Mouse (Mus musculus): Measurements from ENCODE around the gene Mme. TPM values are rescaled to one million over a fixed set of nuclear protein-coding genes. Genes with fewer than 3 reads are reported as not detected.
A peak's percentile ranks its signal among the peaks of the same experiment; 100 is the strongest.

Mme gene
- polyA plus RNA-seq, 1 experiment from 2014 or later: 53.0 TPM

GRCm38 (mm10) chr3:63243721-63244120, 2.4 kb downstream of the Mme start:
- no peak for ATAC-seq
- H3K9me3 ChIP-seq (ENCODE audit: control insufficient read depth): no peaks in the 10 kb centered on the region
- H3K4me3 ChIP-seq (ENCODE audit: low read depth, low read length): no peak overlapping the region
- H3K27ac ChIP-seq (ENCODE audit: low read depth, low read length): no peak overlapping the region
- H3K4me2 ChIP-seq (replicated peaks; ENCODE audit: low read depth): no peak overlapping the region
- H3K9ac ChIP-seq (ENCODE audit: low read depth, low read length): no peak overlapping the region
- no peaks in the 10 kb centered on the region for H3K36me3 ChIP-seq (ENCODE audit: control insufficient read depth, insufficient read depth)
- TF ChIP-seq CTCF (IDR thresholded peaks at IDR 0.05; ENCODE audit: low read depth): no peak
- H3K27me3 ChIP-seq (replicated peaks; ENCODE audit: control insufficient read depth, insufficient read depth, low read length): no peaks in the 10 kb centered on the region
- H3K4me1 ChIP-seq (replicated peaks; ENCODE audit: control insufficient read depth, insufficient read depth, low read length): no peaks in the 10 kb centered on the region

GRCm38 (mm10) chr3:63272091-63272490, 30.8 kb downstream of the Mme start:
- Histone ChIP-seq H3K9me3 (ENCODE audit: control insufficient read depth) (no peaks in the 10 kb centered on the region), H3K4me2 (replicated peaks; ENCODE audit: low read depth) (no peak overlapping the region), H3K27ac (ENCODE audit: low read depth, low read length) (no peak overlapping the region), H3K4me3 (ENCODE audit: low read depth, low read length) (no peak overlapping the region), H3K36me3 (ENCODE audit: control insufficient read depth, insufficient read depth) (no peaks in the 10 kb centered on the region), H3K27me3 (replicated peaks; ENCODE audit: control insufficient read depth, insufficient read depth, low read length) (no peaks in the 10 kb centered on the region), H3K4me1 (replicated peaks; ENCODE audit: control insufficient read depth, insufficient read depth, low read length) (no peaks in the 10 kb centered on the region), H3K9ac (ENCODE audit: low read depth, low read length) (no peak overlapping the region)
- TF ChIP-seq CTCF (IDR thresholded peaks at IDR 0.05; ENCODE audit: low read depth): no peak
- ATAC-seq: no peak
- WGBS: 85% methylated on average over 2 of the region's 2 CpGs

DNA sequence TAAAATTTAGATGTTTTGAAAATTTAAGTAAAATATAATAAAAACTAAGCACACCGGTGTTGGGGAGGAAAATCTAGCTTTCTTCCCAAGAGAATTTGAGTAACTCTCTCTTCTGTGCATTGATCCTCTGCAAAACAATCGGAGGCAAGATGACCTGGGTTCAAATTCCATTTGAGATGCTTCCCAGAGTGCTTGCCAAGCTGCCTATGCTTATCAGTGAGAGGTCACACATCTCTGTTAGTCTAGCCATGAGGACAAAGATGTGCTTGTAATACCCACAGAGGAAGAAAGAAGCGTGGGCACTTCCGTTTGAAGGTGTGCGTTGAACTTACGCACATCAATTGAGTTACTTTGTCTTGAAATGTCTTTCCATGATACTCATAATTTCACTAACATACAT, 53.0 kb downstream of the Mme start:
- Histone ChIP-seq H3K9me3 (ENCODE audit: control insufficient read depth) (no peaks in the 10 kb centered on the region), H3K4me2 (replicated peaks; ENCODE audit: low read depth) (no peak overlapping the region), H3K9ac (ENCODE audit: low read depth, low read length) (no peak overlapping the region), H3K4me3 (ENCODE audit: low read depth, low read length) (no peak overlapping the region), H3K27me3 (replicated peaks; ENCODE audit: control insufficient read depth, insufficient read depth, low read length) (no peaks in the 10 kb centered on the region), H3K27ac (ENCODE audit: low read depth, low read length) (no peak overlapping the region), H3K4me1 (replicated peaks; ENCODE audit: control insufficient read depth, insufficient read depth, low read length) (peaks cover 6% of the 10 kb centered on the region; the same call in 1 of the 2 replicates), H3K36me3 (ENCODE audit: control insufficient read depth, insufficient read depth) (no peaks in the 10 kb centered on the region)
- 58% methylated on average over 6 of the region's 6 CpGs for WGBS
- no peak for TF ChIP-seq CTCF (IDR thresholded peaks at IDR 0.05; ENCODE audit: low read depth)
- no peak for ATAC-seq

GRCm38 (mm10) chr3:63294791-63295190, 53.5 kb downstream of the Mme start:
- ATAC-seq: no peak
- Histone ChIP-seq H3K4me2 (replicated peaks; ENCODE audit: low read depth) (peak overlapping the region; percentile 98), H3K9ac (ENCODE audit: low read depth, low read length) (no peak overlapping the region), H3K4me3 (ENCODE audit: low read depth, low read length) (peak overlapping the region; percentile 69), H3K27ac (ENCODE audit: low read depth, low read length) (no peak overlapping the region), H3K36me3 (ENCODE audit: control insufficient read depth, insufficient read depth) (no peaks in the 10 kb centered on the region), H3K4me1 (replicated peaks; ENCODE audit: control insufficient read depth, insufficient read depth, low read length) (peaks cover 6% of the 10 kb centered on the region; the same call in 1 of the 2 replicates), H3K9me3 (ENCODE audit: control insufficient read depth) (no peaks in the 10 kb centered on the region), H3K27me3 (replicated peaks; ENCODE audit: control insufficient read depth, insufficient read depth, low read length) (no peaks in the 10 kb centered on the region)
- WGBS: 51% methylated on average over 4 of the region's 4 CpGs
- no peak for TF ChIP-seq CTCF (IDR thresholded peaks at IDR 0.05; ENCODE audit: low read depth)

DNA sequence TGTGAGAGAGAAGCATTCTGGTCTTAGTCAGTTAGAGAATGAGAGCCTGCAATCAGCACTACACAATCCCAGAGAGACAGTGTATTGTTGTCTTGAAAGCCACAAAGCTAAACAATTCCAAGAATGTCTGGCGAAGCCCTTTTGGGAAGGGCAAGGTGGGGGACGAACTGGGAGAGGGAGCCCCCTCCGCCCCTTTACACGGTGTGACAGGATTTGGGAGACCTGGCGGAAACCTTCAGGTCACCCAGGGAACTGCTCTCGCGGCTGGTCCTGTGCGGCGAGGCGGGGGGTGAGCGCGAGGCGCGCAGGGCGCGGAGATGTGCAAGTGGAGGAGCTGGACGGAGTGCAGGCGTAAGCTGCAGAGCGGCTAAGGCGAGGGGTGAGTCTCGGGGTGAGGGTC, 53.9 kb downstream of the Mme start:
- peak overlapping the region; percentile 69 for H3K4me3 ChIP-seq (ENCODE audit: low read depth, low read length)
- peak overlapping the region; percentile 46; the same call in 1 of the 2 replicates for H3K9ac ChIP-seq (ENCODE audit: low read depth, low read length)
- H3K4me1 ChIP-seq (replicated peaks; ENCODE audit: control insufficient read depth, insufficient read depth, low read length): peaks cover 6% of the 10 kb centered on the region; the same call in 1 of the 2 replicates
- H3K9me3 ChIP-seq (ENCODE audit: control insufficient read depth): no peaks in the 10 kb centered on the region
- no peaks in the 10 kb centered on the region for H3K27me3 ChIP-seq (replicated peaks; ENCODE audit: control insufficient read depth, insufficient read depth, low read length)
- H3K36me3 ChIP-seq (ENCODE audit: control insufficient read depth, insufficient read depth): no peaks in the 10 kb centered on the region
- H3K27ac ChIP-seq (ENCODE audit: low read depth, low read length): 0 out of 2 replicates have a peak overlapping the region, but pooled peaks have one; percentile 31
- peak overlapping the region; percentile 98 for H3K4me2 ChIP-seq (replicated peaks; ENCODE audit: low read depth)
- ATAC-seq: peak; percentile 75
- 1% methylated on average over 21 of the region's 21 CpGs for WGBS
- TF ChIP-seq CTCF (IDR thresholded peaks at IDR 0.05; ENCODE audit: low read depth): peak; percentile 34

DNA sequence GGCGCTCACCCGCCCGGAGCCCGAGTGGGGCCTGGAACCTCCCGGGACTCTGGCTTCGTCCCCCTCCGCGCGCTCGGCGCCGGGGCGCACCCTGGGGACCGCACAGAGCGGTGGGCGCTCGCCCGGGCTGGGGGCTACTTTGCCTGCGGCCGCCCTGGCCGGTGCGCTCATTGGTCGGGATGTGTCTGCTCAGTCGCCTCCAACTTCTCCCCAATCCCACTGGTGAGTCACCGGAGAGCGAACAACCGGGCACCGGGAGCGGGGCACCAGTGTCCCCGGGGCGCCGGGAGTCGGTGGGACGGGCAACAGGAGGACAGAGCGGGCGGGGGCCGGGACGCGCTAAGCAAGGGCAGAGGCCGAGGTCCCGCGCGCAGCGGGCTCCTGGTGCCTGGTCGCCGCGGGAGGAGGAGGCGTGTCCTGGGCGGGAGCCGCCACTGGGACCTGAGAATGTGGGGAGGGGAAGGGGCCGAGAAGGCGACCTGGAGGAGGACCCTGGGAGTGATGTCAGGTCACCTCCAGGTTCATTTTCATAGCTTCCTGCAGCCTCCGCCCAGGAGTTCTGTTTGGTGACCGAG, 54.4 kb downstream of the Mme start:
- peak; percentile 67 for ATAC-seq
- H3K36me3 ChIP-seq (ENCODE audit: control insufficient read depth, insufficient read depth): no peaks in the 10 kb centered on the region
- peaks cover 6% of the 10 kb centered on the region; the same call in 1 of the 2 replicates for H3K4me1 ChIP-seq (replicated peaks; ENCODE audit: control insufficient read depth, insufficient read depth, low read length)
- no peaks in the 10 kb centered on the region for H3K9me3 ChIP-seq (ENCODE audit: control insufficient read depth)
- no peak for TF ChIP-seq CTCF (IDR thresholded peaks at IDR 0.05; ENCODE audit: low read depth)
- H3K4me3 ChIP-seq (ENCODE audit: low read depth, low read length): peak overlapping the region; percentile 69
- H3K27ac ChIP-seq (ENCODE audit: low read depth, low read length): peak overlapping the region; percentile 31; the same call in 1 of the 2 replicates
- peak overlapping the region; percentile 98 for H3K4me2 ChIP-seq (replicated peaks; ENCODE audit: low read depth)
- WGBS: under 1% methylated on average over 54 of the region's 54 CpGs
- no peaks in the 10 kb centered on the region for H3K27me3 ChIP-seq (replicated peaks; ENCODE audit: control insufficient read depth, insufficient read depth, low read length)
- H3K9ac ChIP-seq (ENCODE audit: low read depth, low read length): peak overlapping the region; percentile 46

All from intestine, postnatal 0 days (tissue).